Mouse (Mus musculus): Measurements from ENCODE around the gene Plpp1.

The Plpp1 gene

DNA sequence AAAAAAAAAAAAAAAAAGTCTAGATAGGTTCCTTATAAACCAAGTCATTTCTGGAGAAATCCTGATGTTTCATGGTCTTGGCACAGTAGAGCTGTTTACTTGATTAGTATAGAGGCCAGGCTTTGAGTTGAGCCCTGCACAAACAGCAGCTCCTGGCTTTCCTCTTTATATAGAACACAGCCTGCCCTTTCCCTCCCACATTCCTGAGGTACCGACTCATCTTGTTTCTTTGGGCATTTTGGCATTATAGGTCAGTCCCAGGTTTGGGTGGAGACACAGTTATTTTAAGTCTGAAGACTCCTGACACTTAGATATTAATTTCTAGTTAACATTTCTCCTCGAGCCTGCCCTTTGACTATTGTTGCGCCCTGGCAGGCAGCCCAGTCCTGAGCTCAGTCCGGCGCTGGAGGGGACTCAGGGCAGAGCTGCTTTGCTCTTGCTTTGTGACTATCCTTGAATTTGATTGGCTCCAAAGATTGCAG, 61.3 kb downstream of the Plpp1 start:
- peak; percentile 41 for DNase-seq (ENCODE audit: low spot score)

DNA sequence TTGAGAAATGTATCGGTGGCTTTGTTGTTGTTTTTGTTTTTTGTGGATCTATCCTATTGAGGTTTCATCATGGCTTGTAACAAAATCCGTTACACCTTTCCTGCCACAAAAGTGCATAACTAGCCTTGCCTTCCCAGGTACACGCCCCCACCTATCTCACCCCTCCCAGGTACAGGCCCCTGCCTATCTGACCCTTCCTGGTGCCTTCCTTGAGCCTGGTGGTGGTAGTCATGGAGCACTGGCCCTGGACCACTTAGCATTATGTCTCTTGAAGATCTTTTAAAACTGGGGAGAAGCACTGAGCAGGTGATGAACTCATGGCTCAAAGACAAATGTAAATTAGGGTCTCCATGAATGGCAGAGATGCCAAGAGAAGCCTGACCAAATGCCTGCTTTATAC, 61.8 kb downstream of the Plpp1 start:
- no peak for DNase-seq (ENCODE audit: low spot score)

DNA sequence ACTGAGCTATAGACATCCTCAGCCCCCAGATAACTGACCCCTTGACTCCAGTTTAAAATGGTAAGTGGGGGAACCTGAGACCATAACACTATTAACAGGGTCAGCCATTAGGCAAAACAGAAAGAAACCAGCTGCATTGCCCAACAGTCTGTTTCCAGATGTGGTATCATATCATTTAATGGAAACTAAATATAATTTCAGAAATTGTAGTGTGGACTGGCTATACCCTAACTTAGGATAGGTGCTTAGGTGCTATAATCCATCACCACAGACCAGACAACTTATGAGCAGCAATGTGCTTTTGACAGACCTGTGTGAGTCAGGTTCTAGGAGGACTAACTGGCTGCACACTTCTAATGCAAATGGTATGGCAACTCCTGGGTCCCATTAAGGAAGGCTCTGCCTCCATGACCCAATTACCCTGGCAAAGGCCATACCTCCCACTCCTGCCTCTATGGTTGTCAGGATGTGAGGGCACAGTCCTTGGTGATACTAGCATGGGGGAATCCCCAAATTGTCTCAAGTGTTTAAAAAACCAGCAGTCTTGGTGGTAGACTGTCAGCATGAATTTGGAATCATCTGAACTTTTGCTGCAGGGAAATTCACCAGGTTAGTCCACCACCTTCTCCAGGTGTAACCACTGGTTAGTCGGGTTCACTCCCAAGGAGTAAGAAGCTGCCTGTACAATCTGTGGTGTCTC, 62.5 kb downstream of the Plpp1 start:
- DNase-seq (ENCODE audit: low spot score), result no peak

DNA sequence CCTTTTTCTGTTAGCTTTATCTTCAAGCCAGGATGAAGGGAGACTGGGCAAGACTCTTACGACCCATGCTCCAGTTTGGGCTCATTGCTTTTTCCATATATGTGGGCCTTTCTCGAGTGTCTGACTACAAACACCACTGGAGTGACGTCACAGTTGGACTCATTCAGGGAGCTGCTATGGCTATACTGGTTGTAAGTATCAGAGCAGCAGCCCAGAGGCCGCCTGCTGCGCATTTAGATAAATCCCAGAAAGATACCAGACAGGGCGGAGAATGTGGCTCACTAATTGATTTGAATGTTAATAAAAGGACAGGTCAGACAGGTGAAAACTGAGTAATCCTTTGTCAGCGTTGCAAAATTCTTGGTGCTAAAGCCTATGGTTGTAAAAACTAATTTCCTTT, 66.2 kb downstream of the Plpp1 start:
- no peak for DNase-seq (ENCODE audit: low spot score)

DNA sequence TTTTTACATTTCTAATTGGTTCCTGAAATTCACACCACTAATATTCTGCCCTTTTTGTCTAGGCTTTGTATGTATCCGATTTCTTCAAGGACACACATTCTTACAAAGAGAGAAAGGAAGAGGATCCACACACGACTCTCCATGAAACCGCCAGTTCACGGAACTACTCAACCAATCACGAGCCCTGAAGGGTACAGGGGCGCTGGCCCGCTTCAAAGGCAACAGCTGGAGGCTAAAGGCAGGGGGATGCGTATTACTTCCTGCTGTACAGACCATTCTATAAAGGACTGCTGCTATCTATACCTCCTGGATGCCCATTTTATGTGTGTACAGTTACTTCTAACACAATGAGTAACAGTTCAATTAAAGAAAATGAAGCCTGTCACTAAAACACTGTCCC, 66.8 kb downstream of the Plpp1 start:
- DNase-seq (ENCODE audit: low spot score), result no peak

DNA sequence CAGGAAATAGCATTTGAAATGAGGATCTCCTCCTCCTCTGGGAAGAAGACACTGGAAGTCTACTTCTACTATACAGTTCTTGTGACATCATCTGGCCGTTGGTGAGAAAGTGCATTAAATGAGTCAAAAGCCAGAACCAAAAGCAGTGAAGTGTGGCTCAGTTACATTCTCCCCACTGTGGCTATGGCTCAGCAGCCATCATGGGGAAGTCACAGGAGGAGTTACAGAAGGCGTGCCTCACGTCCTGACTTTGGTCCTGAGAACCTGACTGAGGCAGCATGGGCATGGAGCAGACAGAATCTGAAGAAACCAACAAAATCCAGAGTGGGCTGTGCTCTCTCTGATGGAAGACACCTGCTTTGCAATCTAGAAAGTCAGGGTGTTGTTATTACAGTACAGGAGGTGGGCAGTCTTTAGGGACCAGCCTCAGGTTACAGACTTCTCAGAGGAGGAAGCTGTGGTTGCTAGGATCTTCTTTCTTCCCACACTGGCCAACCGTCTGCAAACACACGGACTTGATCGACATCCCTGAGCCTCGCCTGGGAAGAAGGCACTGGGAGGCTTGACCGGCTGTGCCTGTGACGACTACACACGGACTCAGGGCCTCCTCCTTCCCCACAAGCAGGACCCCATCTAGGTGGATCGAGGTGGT, 69.6 kb downstream of the Plpp1 start:
- DNase-seq (ENCODE audit: low spot score), result no peak

DNA sequence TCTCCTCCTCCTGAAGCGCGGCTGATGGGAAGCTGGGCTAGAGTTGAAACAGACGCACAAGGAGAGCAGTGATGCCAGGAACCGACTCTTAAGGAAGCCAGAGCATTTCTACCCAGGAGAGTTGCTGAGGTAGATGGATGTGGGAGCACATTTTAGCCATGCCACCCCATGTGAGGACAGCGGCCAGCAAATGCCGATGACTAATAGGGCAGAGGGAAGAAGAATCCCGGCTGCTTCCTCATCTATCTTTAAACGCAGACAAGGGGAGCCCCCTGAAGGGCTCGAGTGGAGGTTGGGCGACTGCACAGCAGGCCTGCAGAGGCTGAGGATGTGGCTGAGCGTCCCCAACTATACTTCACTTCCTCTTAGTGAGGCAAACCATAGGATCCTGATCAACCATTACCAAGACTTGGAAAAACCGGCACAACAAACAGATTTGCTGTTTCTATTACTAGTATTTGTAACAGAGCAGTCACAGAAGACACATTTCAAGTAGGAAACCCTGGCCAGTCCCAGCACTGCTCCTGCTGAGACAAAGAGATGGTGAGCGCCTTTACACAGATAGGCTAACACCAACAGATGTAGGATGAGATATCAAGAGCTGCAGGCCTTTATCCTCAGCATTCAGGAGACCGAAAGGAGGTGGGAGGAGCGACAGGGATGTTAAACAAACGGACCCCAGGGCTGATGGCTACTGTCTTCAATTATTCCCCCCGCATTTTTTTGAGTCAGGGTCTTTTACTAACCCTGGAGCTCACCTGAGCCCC, 71.1 kb downstream of the Plpp1 start:
- peak; percentile 12 for DNase-seq (ENCODE audit: low spot score)

DNA sequence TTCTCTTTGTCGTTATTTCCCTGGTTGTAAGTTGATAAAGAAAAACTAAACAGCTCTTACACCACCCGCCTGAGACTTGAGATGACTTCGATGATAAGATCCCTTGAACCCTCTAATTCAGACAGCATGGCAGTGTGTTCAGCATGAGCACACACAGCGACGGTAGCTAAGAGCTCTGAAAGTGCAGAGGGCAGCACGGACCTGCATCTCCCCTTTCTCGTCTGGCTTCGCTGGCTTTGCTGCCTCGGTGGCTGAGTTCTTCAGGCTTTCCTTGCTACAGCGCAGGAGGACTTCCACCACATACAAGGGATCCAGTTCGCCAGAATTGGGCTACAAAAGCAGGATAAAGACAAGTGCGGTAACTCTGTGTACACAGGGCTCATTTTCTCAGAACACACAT, 86.6 kb downstream of the Plpp1 start:
- DNase-seq (ENCODE audit: low spot score), result no peak

DNA sequence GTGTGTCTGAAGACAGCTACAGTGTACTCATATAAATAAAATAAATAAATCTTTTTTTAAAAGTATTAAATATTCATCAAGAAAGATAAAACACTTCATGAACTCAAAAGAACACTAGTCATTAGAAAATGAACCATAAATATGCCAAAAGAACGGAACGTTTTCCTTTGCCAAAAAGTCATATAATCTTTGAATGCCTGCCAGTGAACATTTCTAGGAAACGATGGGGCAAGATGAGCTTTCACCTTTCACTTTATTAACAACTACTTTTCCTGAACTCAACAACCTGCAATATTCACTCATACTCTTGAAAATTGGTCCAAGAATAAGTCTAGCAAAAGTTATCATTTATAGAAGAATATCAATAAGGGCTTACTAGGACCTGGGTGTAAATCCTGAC, 101.6 kb downstream of the Plpp1 start:
- no peak for DNase-seq (ENCODE audit: low spot score)

DNA sequence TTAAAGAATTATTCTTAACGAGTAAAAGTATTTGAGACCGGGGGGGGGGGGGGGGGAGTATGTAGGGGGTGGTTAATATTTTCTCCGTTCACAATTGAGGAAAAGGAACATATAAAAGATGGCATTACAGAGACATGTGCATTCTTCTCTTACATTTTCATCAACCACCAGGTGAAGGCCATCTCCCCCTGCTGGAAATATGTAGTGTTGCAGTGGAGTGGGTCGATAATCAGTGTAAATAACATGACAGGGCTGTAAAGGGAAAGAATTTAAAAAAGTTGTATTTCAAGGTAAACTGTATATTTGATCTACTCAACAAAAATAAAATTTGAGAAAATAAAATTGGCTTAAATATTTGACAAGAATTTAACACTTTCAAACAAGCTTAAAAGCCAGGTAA, 109.1 kb downstream of the Plpp1 start:
- DNase-seq (ENCODE audit: low spot score), result peak; percentile 70

DNA sequence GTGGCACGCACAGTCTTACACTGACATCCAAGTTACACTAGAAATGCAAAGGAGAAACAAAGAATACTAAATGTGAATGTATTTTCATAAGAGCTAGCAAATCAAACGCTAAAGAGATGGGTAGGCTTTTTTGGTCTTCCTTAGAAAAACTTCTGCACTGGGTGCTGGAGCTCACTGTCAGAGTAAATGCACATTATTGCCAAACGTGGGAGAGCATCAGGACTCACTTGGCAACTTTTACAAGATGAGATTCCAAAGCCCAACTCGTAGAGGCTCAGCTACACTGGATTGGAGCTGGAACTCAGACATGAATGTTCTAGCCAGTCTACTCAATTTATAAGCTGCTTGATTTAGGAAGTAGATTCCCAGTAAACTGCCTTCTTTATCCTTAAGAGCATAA, 109.8 kb downstream of the Plpp1 start:
- no peak for DNase-seq (ENCODE audit: low spot score)
